17 mouse cellular contexts compared by ENCODE assay signal in genomic region chr11:5799621-5800490, GRCm38 (mm10). TPM values are rescaled to one million over a fixed set of nuclear protein-coding genes. Genes with fewer than 3 reads are reported as not detected.
A peak's percentile ranks its signal among the peaks of the same experiment; 100 is the strongest.
DNase-seq lines count a peak whose midpoint lies in the region; ATAC-seq and TF ChIP-seq lines count a peak whose summit lies in the region.
"Had no signal": no experiment of that assay in that cellular context is flagged by ENCODE, and none has a peak within 500 bp of the region (broad histone marks: within the 10 kb centered on the region; RNA-seq: fewer than 3 reads in every experiment).

No protein-coding gene starts in this region.

- peaks cover 7% of the 10 kb centered on the region; the same call in 1 of the 2 replicates for H3K4me1 ChIP-seq in lung, embryonic 14.5 days (ENCODE audit: insufficient read depth)

- no peaks in the 10 kb centered on the region for H3K27me3 ChIP-seq in lung, embryonic 14.5 days (ENCODE audit: insufficient read depth, low read length)
- no peaks in the 10 kb centered on the region for H3K27me3 ChIP-seq in myocyte (ENCODE audit: control insufficient read depth, insufficient read depth, insufficient read length)
- H3K27me3 ChIP-seq: embryonic facial prominence, embryonic 15.5 days had no signal

- peaks cover 63% of the 10 kb centered on the region for H3K36me3 ChIP-seq in lung, embryonic 14.5 days (ENCODE audit: insufficient read depth)
- peaks cover 17% of the 10 kb centered on the region for H3K36me3 ChIP-seq in myocyte (ENCODE audit: control insufficient read depth, insufficient read depth)

- TF ChIP-seq CTCF in lung, embryonic 14.5 days (IDR thresholded peaks at IDR 0.05; ENCODE audit: low read depth) = no peak

- H3K4me2 ChIP-seq in lung, embryonic 14.5 days = no peak overlapping the region
- H3K4me2 ChIP-seq in myocyte (ENCODE audit: low read depth) = no peak overlapping the region
- H3K4me2 ChIP-seq: embryonic facial prominence, embryonic 15.5 days; hindbrain, embryonic 14.5 days had no signal

- 66% methylated on average over 17 of the region's 17 CpGs for WGBS in lung, embryonic 14.5 days

- 0 out of 2 replicates have a peak overlapping the region, but pooled peaks have one; percentile 12 for H3K27ac ChIP-seq in lung, embryonic 14.5 days (ENCODE audit: low read depth)
- H3K27ac ChIP-seq: embryonic facial prominence, embryonic 15.5 days; hindbrain, embryonic 14.5 days; layer of hippocampus, adult 2 months had no signal

- no peaks in the 10 kb centered on the region for H3K9me3 ChIP-seq in lung, embryonic 14.5 days (ENCODE audit: low read depth, low read length)
- H3K9me3 ChIP-seq: embryonic facial prominence, embryonic 15.5 days had no signal

- H3K4me3 ChIP-seq in lung, embryonic 14.5 days (ENCODE audit: low read depth, low read length) = no peak overlapping the region
- no peak overlapping the region for H3K4me3 ChIP-seq in myocyte
- H3K4me3 ChIP-seq: embryonic facial prominence, embryonic 15.5 days; layer of hippocampus, adult 2 months had no signal

- no peak overlapping the region for H3K9ac ChIP-seq in lung, embryonic 14.5 days
- H3K9ac ChIP-seq: embryonic facial prominence, embryonic 15.5 days; hindbrain, embryonic 14.5 days had no signal

- peak; percentile 9 for TF ChIP-seq POLR2A in myocyte (IDR thresholded peaks at IDR 0.05; ENCODE audit: insufficient read length, low read depth)

- no peak overlapping the region for H3ac ChIP-seq in myocyte (ENCODE audit: control insufficient read depth, insufficient read length)

- no peaks in the 10 kb centered on the region for H3K79me2 ChIP-seq in myocyte (ENCODE audit: control insufficient read depth, insufficient read depth)

- DNase-seq in gastrocnemius, adult 18-20 months (ENCODE audit: low spot score) = peak; percentile 51
- no peak for DNase-seq in gastrocnemius, postnatal 4 days (ENCODE audit: low spot score in 2 of 2)
- DNase-seq in kidney, postnatal 14 days = peak; percentile 23
- no peak for DNase-seq in kidney, postnatal 4 days
- peak; percentile 73 for DNase-seq in lung, embryonic 14.5 days
- DNase-seq in adrenal gland, postnatal 36 days = no peak
- no peak for DNase-seq in adipocyte (ENCODE audit: low spot score)
- DNase-seq: kidney, adult 9 months; right cerebral cortex, adult 18-20 months had no signal

- 0 out of 2 replicates have a peak, but pooled peaks have one; percentile 21 for ATAC-seq in lung, embryonic 14.5 days (ENCODE audit: insufficient read depth)
- ATAC-seq: forebrain, embryonic 16.5 days had no signal

TF ChIP-seq in myocyte, 11 proteins besides CTCF, POLR2A, EP300 and RAD21:
- TF ChIP-seq TCF3 (IDR thresholded peaks at IDR 0.05; ENCODE audit: insufficient read length, low read depth) = no peak
- TF ChIP-seq POLR2AphosphoS2 (IDR thresholded peaks at IDR 0.05; ENCODE audit: insufficient read length, low read depth) = peak; percentile 7
- TF ChIP-seq USF1 (IDR thresholded peaks at IDR 0.05; ENCODE audit: low read depth) = no peak

RNA-seq across cellular contexts. Expression of gene Pgam2, which starts 3.7 kb away (rescaled TPM):
- 1,000 to 10,000 TPM; 2,496 to 2,633 TPM for total RNA-seq in gastrocnemius, adult 18-20 months (2021)
- total RNA-seq in gastrocnemius, postnatal 4 days (2021) = 1,000 to 10,000 TPM; 1,561 to 1,711 TPM
- polyA plus RNA-seq in lung, embryonic 14.5 days (2014; fragmentation: Nextera tagmentation; extraction: Ambion mirVana) = 1.6 and 19.6 TPM in 2 replicates
- polyA plus RNA-seq in myocyte (2012; fragmentation: generic; extraction: Trizol) = 349 TPM
- not detected for total RNA-seq in adrenal gland, postnatal 36 days (2021)
- total RNA-seq: megakaryocyte progenitor cell, adult 5-6 weeks; midbrain, postnatal 0 days had no signal
- polyA plus RNA-seq: liver, adult 2 months had no signal

RNA-seq across cellular contexts. Expression of gene Dbnl, which starts 11.6 kb away (rescaled TPM):
- total RNA-seq in gastrocnemius, adult 18-20 months (2021) = 10 to 100 TPM; 11.1 to 12.7 TPM
- 10 to 100 TPM; 35.0 to 39.3 TPM for total RNA-seq in gastrocnemius, postnatal 4 days (2021)
- 106 and 114 TPM in 2 replicates for polyA plus RNA-seq in lung, embryonic 14.5 days (2014; fragmentation: Nextera tagmentation; extraction: Ambion mirVana)
- 71.0 TPM for polyA plus RNA-seq in myocyte (2012; fragmentation: generic; extraction: Trizol)
- 10 to 100 TPM; 67.3 to 73.6 TPM for total RNA-seq in adrenal gland, postnatal 36 days (2021)

RNA-seq across cellular contexts. Expression of gene Urgcp, which starts 37.7 kb away (rescaled TPM):
- 10 to 100 TPM; 38.8 to 48.7 TPM for total RNA-seq in gastrocnemius, adult 18-20 months (2021)
- 10 to 100 TPM; 40.0 to 40.8 TPM for total RNA-seq in gastrocnemius, postnatal 4 days (2021)
- polyA plus RNA-seq in lung, embryonic 14.5 days (2014; fragmentation: Nextera tagmentation; extraction: Ambion mirVana) = 18.3 and 20.1 TPM in 2 replicates
- 21.3 TPM for polyA plus RNA-seq in myocyte (2012; fragmentation: generic; extraction: Trizol)
- 10 to 100 TPM; 59.2 to 64.6 TPM for total RNA-seq in adrenal gland, postnatal 36 days (2021)

RNA-seq across cellular contexts. Expression of gene Polm, which starts 38.0 kb away (rescaled TPM):
- 1 to 10 TPM; 2.0 to 2.3 TPM for total RNA-seq in gastrocnemius, adult 18-20 months (2021)
- total RNA-seq in gastrocnemius, postnatal 4 days (2021) = 1 to 10 TPM; 8.4 to 8.9 TPM
- 6.8 and 7.7 TPM in 2 replicates for polyA plus RNA-seq in lung, embryonic 14.5 days (2014; fragmentation: Nextera tagmentation; extraction: Ambion mirVana)
- polyA plus RNA-seq in myocyte (2012; fragmentation: generic; extraction: Trizol) = 4.3 TPM
- 1 to 10 TPM; 5.6 to 6.9 TPM for total RNA-seq in adrenal gland, postnatal 36 days (2021)

Comparison
In these comparisons a context has a peak if more than half of its experiments do, and no peak if none do; other contexts are left out.
1. DNase-seq: peak in gastrocnemius, adult 18-20 months (single experiment), kidney, postnatal 14 days (single experiment) and lung, embryonic 14.5 days (single experiment); none in gastrocnemius, postnatal 4 days (0 of 2), kidney, postnatal 4 days (0 of 2), adrenal gland, postnatal 36 days (0 of 2) and adipocyte (single experiment).
2. RNA of gene Pgam2, which starts 3.7 kb away (total RNA-seq): 2,496 to 2,633 TPM in gastrocnemius, adult 18-20 months and 1,561 to 1,711 TPM in gastrocnemius, postnatal 4 days; not detected in adrenal gland, postnatal 36 days; every median in the first group is over 1,000 times any median in the second.